ENCODE assay signal across 8 mouse cellular contexts in genomic region chr1:106036861-106037599, GRCm38 (mm10). TPM values are rescaled to one million over a fixed set of nuclear protein-coding genes. Genes with fewer than 3 reads are reported as not detected.
DNase-seq lines count a peak whose midpoint lies in the region; ATAC-seq and TF ChIP-seq lines count a peak whose summit lies in the region.

No protein-coding gene starts in this region.

- WGBS in heart, postnatal 0 days: 55% methylated on average over 19 of the region's 19 CpGs
- WGBS in liver, embryonic 13.5 days (ENCODE audit: insufficient replicate concordance): 65% methylated on average over 19 of the region's 19 CpGs
- WGBS in neural tube, embryonic 11.5 days: 62% methylated on average over 19 of the region's 19 CpGs
- 66% methylated on average over 19 of the region's 19 CpGs for WGBS in stomach, postnatal 0 days

- 0 out of 2 replicates have a peak overlapping the region, but pooled peaks have one; percentile 23 for H3K4me2 ChIP-seq in heart, postnatal 0 days (ENCODE audit: low read depth, low read length)
- no peak overlapping the region for H3K4me2 ChIP-seq in liver, embryonic 13.5 days
- H3K4me2 ChIP-seq in neural tube, embryonic 11.5 days (ENCODE audit: low read depth): no peak overlapping the region
- H3K4me2 ChIP-seq in stomach, postnatal 0 days (replicated peaks; ENCODE audit: low read depth): no peak overlapping the region

- H3K4me3 ChIP-seq in ES-Bruce4 (ENCODE audit: low read depth, low read length): no peak overlapping the region
- no peak overlapping the region for H3K4me3 ChIP-seq in heart, postnatal 0 days (ENCODE audit: low read depth, low read length)
- H3K4me3 ChIP-seq in liver, embryonic 13.5 days (replicated peaks): no peak overlapping the region
- H3K4me3 ChIP-seq in neural tube, embryonic 11.5 days (ENCODE audit: low read depth, low read length): no peak overlapping the region
- H3K4me3 ChIP-seq in stomach, postnatal 0 days (ENCODE audit: low read depth, low read length): no peak overlapping the region

- H3K27me3 ChIP-seq in ES-Bruce4 (ENCODE audit: control insufficient read depth, insufficient read depth, low read length, poor library complexity, severe bottlenecking): no peaks in the 10 kb centered on the region
- H3K27me3 ChIP-seq in heart, postnatal 0 days (ENCODE audit: control insufficient read depth, insufficient read depth, low read length): no peaks in the 10 kb centered on the region
- no peaks in the 10 kb centered on the region for H3K27me3 ChIP-seq in liver, embryonic 13.5 days
- no peaks in the 10 kb centered on the region for H3K27me3 ChIP-seq in neural tube, embryonic 11.5 days (ENCODE audit: control insufficient read depth, insufficient read depth, low read length)
- no peaks in the 10 kb centered on the region for H3K27me3 ChIP-seq in stomach, postnatal 0 days (ENCODE audit: control insufficient read depth, insufficient read depth, low read length)

- H3K9me3 ChIP-seq in ES-Bruce4 (replicated peaks; ENCODE audit: control insufficient read depth, insufficient read depth, low read length, poor library complexity, severe bottlenecking): no peaks in the 10 kb centered on the region
- no peaks in the 10 kb centered on the region for H3K9me3 ChIP-seq in heart, postnatal 0 days (replicated peaks; ENCODE audit: control insufficient read depth, low read length)
- H3K9me3 ChIP-seq in liver, embryonic 13.5 days (replicated peaks): no peaks in the 10 kb centered on the region
- no peaks in the 10 kb centered on the region for H3K9me3 ChIP-seq in neural tube, embryonic 11.5 days (ENCODE audit: control insufficient read depth, low read length)
- H3K9me3 ChIP-seq in stomach, postnatal 0 days (ENCODE audit: control insufficient read depth, low read length): no peaks in the 10 kb centered on the region

- no peaks in the 10 kb centered on the region for H3K4me1 ChIP-seq in ES-Bruce4 (ENCODE audit: control insufficient read depth, insufficient read depth, low read length)
- H3K4me1 ChIP-seq in heart, postnatal 0 days (ENCODE audit: control insufficient read depth, insufficient read depth): 0 out of 2 replicates have a peak, but pooled peaks cover 4% of the 10 kb centered on the region
- 0 out of 2 replicates have a peak, but pooled peaks cover 4% of the 10 kb centered on the region for H3K4me1 ChIP-seq in liver, embryonic 13.5 days (replicated peaks)
- H3K4me1 ChIP-seq in neural tube, embryonic 11.5 days (ENCODE audit: control insufficient read depth, insufficient read depth, low read length): no peaks in the 10 kb centered on the region
- H3K4me1 ChIP-seq in stomach, postnatal 0 days (replicated peaks; ENCODE audit: control insufficient read depth, insufficient read depth): no peaks in the 10 kb centered on the region

- peaks cover 4% of the 10 kb centered on the region; the same call in 1 of the 2 replicates for H3K36me3 ChIP-seq in ES-Bruce4 (ENCODE audit: control insufficient read depth, insufficient read depth, low read length, poor library complexity, severe bottlenecking)
- H3K36me3 ChIP-seq in heart, postnatal 0 days (replicated peaks; ENCODE audit: control insufficient read depth, insufficient read depth, low read length): peaks cover 16% of the 10 kb centered on the region
- H3K36me3 ChIP-seq in liver, embryonic 13.5 days: peaks cover 13% of the 10 kb centered on the region
- no peaks in the 10 kb centered on the region for H3K36me3 ChIP-seq in neural tube, embryonic 11.5 days (ENCODE audit: control insufficient read depth, insufficient read depth, low read length)
- H3K36me3 ChIP-seq in stomach, postnatal 0 days (ENCODE audit: control insufficient read depth, insufficient read depth, low read length): peaks cover 2% of the 10 kb centered on the region

- ATAC-seq in heart, postnatal 0 days (ENCODE audit: insufficient read depth, low read depth): peak; percentile 45; the same call in 1 of the 2 replicates
- ATAC-seq in liver, embryonic 13.5 days (ENCODE audit: low read depth): peak; percentile 42
- ATAC-seq in neural tube, embryonic 11.5 days (ENCODE audit: insufficient read depth, low FRiP score, low TSS enrichment): peak; percentile 80
- peak; percentile 71 for ATAC-seq in stomach, postnatal 0 days (ENCODE audit: low FRiP score, low TSS enrichment)

- TF ChIP-seq EP300 in ES-Bruce4 (IDR thresholded peaks at IDR 0.05; ENCODE audit: insufficient read depth, low read depth, low read length): no peak
- no peak for TF ChIP-seq EP300 in heart, postnatal 0 days (IDR thresholded peaks at IDR 0.05; ENCODE audit: low read depth)
- no peak for TF ChIP-seq EP300 in stomach, postnatal 0 days (optimal IDR thresholded peaks at IDR 0.05)

- no peak overlapping the region for H3K9ac ChIP-seq in ES-Bruce4 (ENCODE audit: low read depth, poor library complexity, severe bottlenecking)
- H3K9ac ChIP-seq in heart, postnatal 0 days (replicated peaks; ENCODE audit: low read depth, low read length): no peak overlapping the region
- no peak overlapping the region for H3K9ac ChIP-seq in liver, embryonic 13.5 days
- no peak overlapping the region for H3K9ac ChIP-seq in neural tube, embryonic 11.5 days (ENCODE audit: low read length)
- no peak overlapping the region for H3K9ac ChIP-seq in stomach, postnatal 0 days (ENCODE audit: low read length)

- peak; percentile 79 for DNase-seq in brain, embryonic 14.5 days (ENCODE audit: low read depth)
- peak; percentile 17 for DNase-seq in fibroblast of lung, adult 2 months (ENCODE audit: low read depth)
- DNase-seq in heart, postnatal 0 days (ENCODE audit: low spot score): peak; percentile 66
- DNase-seq in kidney, postnatal 14 days: peak; percentile 65
- DNase-seq in liver, embryonic 13.5 days: peak; percentile 37
- DNase-seq in neural tube, embryonic 11.5 days (ENCODE audit: low spot score): peak; percentile 75
- peak; percentile 65 for DNase-seq in stomach, postnatal 0 days (ENCODE audit: low spot score)

- no peak overlapping the region for H3K27ac ChIP-seq in ES-Bruce4 (ENCODE audit: insufficient read depth, low read length)
- H3K27ac ChIP-seq in heart, postnatal 0 days (ENCODE audit: low read depth): no peak overlapping the region
- H3K27ac ChIP-seq in liver, embryonic 13.5 days: no peak overlapping the region
- H3K27ac ChIP-seq in neural tube, embryonic 11.5 days (ENCODE audit: low read depth, low read length): no peak overlapping the region
- no peak overlapping the region for H3K27ac ChIP-seq in stomach, postnatal 0 days (replicated peaks)

- TF ChIP-seq CTCF in ES-Bruce4 (IDR thresholded peaks at IDR 0.05; ENCODE audit: low read depth, low read length): peak; percentile 44
- TF ChIP-seq CTCF in brain, embryonic 14.5 days (IDR thresholded peaks at IDR 0.05; ENCODE audit: borderline replicate concordance, extremely low read depth, insufficient read depth, insufficient read length): peak; percentile 76
- peak; percentile 73 for TF ChIP-seq CTCF in heart, postnatal 0 days (IDR thresholded peaks at IDR 0.05; ENCODE audit: low read depth)
- peak; percentile 83 for TF ChIP-seq CTCF in stomach, postnatal 0 days (IDR thresholded peaks at IDR 0.05; ENCODE audit: low read depth)

- no peak for TF ChIP-seq POLR2A in ES-Bruce4 (IDR thresholded peaks at IDR 0.05; ENCODE audit: insufficient read depth, low read length)
- no peak for TF ChIP-seq POLR2A in brain, embryonic 14.5 days (IDR thresholded peaks at IDR 0.05; ENCODE audit: borderline replicate concordance, extremely low read depth, insufficient read depth, insufficient read length, poor library complexity, severe bottlenecking)

RNA-seq across cellular contexts. Expression of gene Zcchc2, which starts 46.8 kb away (rescaled TPM):
- polyA plus RNA-seq in ES-Bruce4 (2011; ENCODE audit: insufficient read depth, insufficient read length, low read depth, missing spikeins): 21.1 and 21.8 TPM in 2 replicates
- polyA plus RNA-seq in brain, embryonic 14.5 days (2012; rRNA removed): 12.5 and 15.6 TPM in 2 replicates
- 6.6 and 9.5 TPM in 2 replicates for total RNA-seq in heart, postnatal 0 days (2014; rRNA removed; ENCODE audit: low replicate concordance)
- polyA plus RNA-seq in heart, postnatal 0 days (2015; fragmentation: Nextera tagmentation; extraction: Ambion mirVana): 1.1 TPM in 2 replicates
- 1.2 and 1.4 TPM in 2 replicates for polyA plus RNA-seq in liver, embryonic 13.5 days (2015; fragmentation: Nextera tagmentation; extraction: Ambion mirVana)
- 1.9 and 2.6 TPM in 2 replicates for polyA plus RNA-seq in neural tube, embryonic 11.5 days (2014; fragmentation: Nextera tagmentation; extraction: Ambion mirVana)
- polyA plus RNA-seq in stomach, postnatal 0 days (2015; fragmentation: Nextera tagmentation; extraction: Ambion mirVana): 1.2 and 1.5 TPM in 2 replicates

Comparison
In these comparisons a context has a peak if more than half of its experiments do, and no peak if none do; other contexts are left out.
1. DNase-seq: peak in every context shown above with its lines; median percentile 79 in brain, embryonic 14.5 days; 75 in neural tube, embryonic 11.5 days; 66 in heart, postnatal 0 days; 65 in kidney, postnatal 14 days; 65 in stomach, postnatal 0 days; 37 in liver, embryonic 13.5 days; 17 in fibroblast of lung, adult 2 months.